Mouse (Mus musculus) cortical plate, adult 2 months (tissue): Measurements from ENCODE around the gene H2-T23.
"Not testable (repeated sequence)": the region's sequence is repeated elsewhere in the genome, so short reads cannot be mapped to it uniquely, and the experiment has no call there.

ENCODE experiments used
- CTCF ChIP-seq: fragments of 200-500 bp; IDR thresholded peaks from 2 replicates; pipeline ENCODE4 v1.5.1; 2011; ENCODE audit warnings: mild to moderate bottlenecking, control low read depth, low read length; ENCODE audit not compliant: insufficient read depth; ENCODE audit errors: extremely low read depth
- POLR2A ChIP-seq: fragments of 200-500 bp; IDR thresholded peaks from 2 replicates; pipeline ENCODE4 v1.6.1; 2011; ENCODE audit warnings: mild to moderate bottlenecking, low read length, control low read depth; ENCODE audit not compliant: insufficient read depth; ENCODE audit errors: extremely low read depth

DNA sequence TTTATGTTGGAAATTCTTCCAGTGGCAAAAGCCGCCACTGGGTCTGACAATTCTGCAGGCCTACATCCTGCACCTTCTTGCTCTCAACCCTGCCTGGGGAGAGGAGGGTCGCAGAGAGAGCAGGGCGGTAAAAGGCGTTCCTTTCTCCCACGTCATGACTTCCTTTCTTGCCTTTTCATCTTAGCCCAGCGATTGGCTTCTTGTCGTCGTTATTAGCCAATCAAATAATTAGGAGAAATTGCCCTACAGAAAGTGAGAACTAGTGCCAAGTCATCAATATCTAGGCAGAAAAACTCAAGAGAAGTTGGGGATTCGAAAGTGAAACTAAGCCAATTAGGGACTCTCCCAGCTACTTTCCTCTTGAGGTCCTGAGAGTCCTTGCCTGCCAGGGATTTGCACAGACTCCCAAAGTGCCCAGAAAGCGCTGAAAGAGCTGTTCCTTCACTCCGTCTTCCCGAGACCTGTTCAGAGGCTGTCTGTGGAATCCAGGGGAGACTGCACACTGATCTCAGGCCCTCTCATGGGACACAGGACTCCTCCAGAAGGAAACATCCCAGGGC lies 10.0 kb upstream of the H2-T23 start, which contains the start of the genes H2-T22 and Gm6034:
- not testable (repeated sequence) for TF ChIP-seq CTCF
- peak; percentile 79 for TF ChIP-seq POLR2A
